Mouse (Mus musculus) cerebellum, adult (tissue): ENCODE results near the gene Rock2.
A peak's percentile ranks its signal among the peaks of the same experiment; 100 is the strongest.

Experiments
- ATAC-seq: cut with Nextera tagmentation; 2 replicates; pipeline ENCODE4 v1.9.2; 2017; ENCODE audit warnings: mild to moderate bottlenecking, moderate library complexity, mixed read lengths; ENCODE audit not compliant: insufficient number of reproducible peaks, low FRiP score, low TSS enrichment

The Rock2 gene

DNA sequence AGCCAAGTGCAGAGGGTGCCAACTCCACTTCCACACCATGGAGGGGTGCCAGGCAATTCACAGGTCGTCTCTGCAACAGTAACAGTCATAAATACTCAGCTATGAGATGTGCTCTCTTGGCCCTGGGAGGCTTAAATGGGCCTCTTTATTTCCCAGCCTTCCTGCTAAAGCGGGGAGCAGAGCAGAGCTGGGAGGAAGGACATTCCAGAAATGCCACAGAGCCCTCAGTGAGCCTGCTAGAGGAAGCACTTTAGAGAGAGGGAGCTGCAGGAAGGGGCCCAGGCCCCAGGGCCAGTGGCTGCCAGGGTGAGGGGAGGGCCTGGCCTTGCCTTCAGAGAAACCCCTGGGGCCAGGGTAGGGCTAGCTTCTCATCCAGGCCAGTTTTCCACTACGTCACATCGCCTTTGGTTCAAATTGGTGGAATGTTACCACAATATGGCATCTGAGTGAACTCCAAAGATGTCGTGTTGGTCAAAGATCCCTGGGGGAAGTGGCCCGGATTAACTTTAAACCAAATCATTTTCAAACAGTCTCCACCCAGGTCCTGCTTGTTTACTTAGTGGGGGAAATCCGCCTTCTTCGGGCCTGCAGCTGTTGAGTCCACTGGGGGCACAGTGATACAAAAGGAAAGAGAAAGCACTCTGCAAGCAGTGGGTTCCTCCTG is 24.2 kb upstream of the Rock2 start:
- ATAC-seq, result peak; percentile 24; the same call in 1 of the 2 replicates

- ATAC-seq, result no peak
Observed at GRCm38 (mm10) chr12:16872006-16872405, 22.7 kb upstream of the Rock2 start.

GRCm38 (mm10) chr12:16872926-16873464 is 21.7 kb upstream of the Rock2 start:
- no peak for ATAC-seq

GRCm38 (mm10) chr12:16873549-16873948 is 21.1 kb upstream of the Rock2 start:
- peak; percentile 89 for ATAC-seq

GRCm38 (mm10) chr12:16874086-16874485 is 20.6 kb upstream of the Rock2 start:
- ATAC-seq, result no peak

DNA sequence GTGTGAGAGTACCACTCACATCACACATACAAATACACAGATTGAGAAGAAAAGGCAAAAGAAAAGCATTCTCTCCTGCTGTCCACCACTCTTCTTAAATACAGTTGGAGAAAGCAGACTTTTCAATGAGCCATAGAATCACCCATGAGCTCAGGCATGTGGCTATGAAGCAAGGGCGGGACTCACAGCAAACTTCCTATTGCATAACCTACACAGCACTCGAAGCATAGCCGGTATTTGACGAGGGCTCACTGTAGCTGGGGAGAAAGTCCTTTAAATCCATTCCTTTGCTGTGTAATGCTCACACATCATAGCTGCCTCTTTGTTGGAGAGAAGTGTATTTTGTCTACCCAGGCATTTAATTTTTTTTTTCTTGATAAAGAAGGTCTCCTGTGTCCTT is 19.4 kb upstream of the Rock2 start:
- no peak for ATAC-seq

DNA sequence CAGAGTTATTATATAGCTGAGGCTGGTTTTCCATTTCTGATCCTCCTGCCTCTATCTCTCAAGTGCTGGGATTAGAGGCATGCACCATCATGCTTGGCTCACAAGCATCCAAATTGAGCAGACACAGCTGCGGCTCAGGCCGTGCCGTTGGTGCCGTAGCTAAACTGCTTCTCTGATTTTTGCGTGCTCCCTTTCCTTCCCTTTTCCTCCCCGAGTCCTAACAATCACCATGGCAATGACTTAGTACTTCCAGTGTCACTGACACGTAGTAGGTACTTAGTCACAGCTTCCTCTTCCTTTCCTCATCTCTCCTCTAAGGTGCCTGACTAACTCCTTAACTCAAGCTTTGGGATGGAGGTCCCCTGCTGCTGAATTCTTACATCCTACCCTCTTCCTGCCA is 19.0 kb upstream of the Rock2 start:
- ATAC-seq, result no peak

DNA sequence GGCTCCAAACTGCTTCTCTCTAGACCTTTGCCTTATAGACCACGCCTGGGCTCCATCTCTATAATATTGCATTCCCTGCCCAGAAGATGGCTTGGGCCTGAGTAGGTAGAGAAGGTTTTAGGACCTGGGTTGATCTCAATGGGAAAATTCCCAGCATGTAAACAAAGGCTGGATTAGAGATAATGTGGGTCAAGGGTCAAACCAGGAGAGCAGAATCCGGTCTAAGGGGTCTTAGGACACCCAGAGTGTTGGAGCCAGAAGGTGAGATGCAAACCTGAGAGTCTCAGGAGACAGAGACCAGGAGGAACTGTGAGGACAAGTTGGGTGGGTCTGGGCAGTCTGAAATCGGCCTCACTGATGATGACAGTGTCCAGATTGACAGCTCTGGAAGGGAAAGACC is 18.0 kb upstream of the Rock2 start:
- ATAC-seq, result no peak

DNA sequence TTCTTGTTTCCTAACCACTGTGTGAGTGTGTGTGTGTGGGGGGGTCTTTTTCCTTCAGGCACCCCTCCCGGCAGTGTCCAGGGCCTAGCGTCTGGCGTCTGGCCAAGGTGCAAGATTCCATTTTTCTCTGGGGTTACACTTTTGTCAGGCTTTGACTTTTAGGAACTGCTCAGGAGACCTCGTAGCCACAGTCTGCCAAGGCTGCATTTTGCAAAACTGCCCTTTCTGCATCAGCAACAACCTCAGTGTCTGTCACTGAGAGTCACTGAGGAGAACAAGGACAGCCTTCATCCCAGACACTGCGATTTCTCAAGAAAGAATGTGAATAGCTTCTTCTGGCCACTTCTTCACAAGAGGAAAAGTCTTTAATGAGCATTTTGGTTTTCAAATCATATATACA is 17.6 kb upstream of the Rock2 start:
- no peak for ATAC-seq

GRCm38 (mm10) chr12:16877679-16878078 is 17.0 kb upstream of the Rock2 start:
- no peak for ATAC-seq

- ATAC-seq, result no peak
Observed at GRCm38 (mm10) chr12:16879369-16879768, 15.3 kb upstream of the Rock2 start.

- no peak for ATAC-seq
Observed at GRCm38 (mm10) chr12:16880077-16880476, 14.6 kb upstream of the Rock2 start.

DNA sequence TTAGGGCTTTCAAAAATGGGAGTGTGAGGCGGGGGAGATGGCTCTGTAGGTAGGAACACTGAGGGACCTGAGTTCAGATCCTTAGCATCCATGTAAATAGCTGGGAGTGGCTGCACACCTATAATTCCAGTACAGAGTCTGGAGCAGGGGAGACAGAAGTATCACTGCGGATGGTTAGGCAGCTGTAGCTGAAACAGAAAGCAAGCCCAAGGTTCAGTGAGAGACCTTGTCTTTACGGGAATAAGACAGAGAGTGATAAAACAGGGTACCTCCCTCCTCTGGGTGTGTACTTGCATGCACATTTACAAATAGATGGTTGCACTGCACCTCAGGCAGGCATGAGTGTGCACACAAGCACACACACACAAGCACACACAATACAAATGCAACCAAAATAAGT is 12.3 kb upstream of the Rock2 start:
- no peak for ATAC-seq

DNA sequence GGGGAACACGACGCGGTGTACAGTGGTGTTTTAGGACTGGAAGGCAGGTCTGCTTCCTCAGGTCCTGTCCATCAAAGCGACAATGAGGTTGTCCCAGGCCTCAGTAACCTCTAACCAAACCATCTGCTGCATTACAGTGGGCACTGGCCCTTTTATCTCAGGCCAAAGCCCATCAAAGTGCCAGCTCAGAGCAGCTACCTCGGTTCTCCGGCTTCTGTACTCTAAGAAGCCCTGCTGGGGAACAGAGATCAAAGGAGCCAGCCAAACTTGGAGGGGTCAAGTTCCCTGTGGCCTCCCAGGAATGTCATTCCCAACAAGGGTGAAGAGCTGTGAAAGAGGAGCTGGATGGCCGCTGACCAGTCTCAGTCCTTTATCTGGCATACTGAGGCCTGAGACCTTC is 11.6 kb upstream of the Rock2 start:
- no peak for ATAC-seq

DNA sequence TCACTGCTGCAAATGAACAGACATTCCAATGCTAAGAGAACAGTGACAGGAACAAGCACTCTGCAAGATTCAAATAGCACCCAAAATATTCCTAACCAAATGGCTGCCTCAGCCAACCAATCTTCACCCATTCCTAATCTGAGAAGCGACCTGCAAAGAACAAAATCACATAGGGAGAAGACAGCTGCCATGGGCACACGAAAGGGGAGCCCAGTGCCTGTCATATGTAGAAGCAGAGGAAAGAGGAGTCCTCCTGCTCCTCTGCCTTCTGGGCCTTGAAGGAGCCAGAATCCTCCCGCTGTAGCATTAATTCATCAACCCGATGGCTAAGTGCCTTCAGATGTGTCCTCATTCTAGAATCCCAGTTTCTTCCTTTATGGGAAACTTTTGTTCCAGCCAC is 10.2 kb upstream of the Rock2 start:
- no peak for ATAC-seq

DNA sequence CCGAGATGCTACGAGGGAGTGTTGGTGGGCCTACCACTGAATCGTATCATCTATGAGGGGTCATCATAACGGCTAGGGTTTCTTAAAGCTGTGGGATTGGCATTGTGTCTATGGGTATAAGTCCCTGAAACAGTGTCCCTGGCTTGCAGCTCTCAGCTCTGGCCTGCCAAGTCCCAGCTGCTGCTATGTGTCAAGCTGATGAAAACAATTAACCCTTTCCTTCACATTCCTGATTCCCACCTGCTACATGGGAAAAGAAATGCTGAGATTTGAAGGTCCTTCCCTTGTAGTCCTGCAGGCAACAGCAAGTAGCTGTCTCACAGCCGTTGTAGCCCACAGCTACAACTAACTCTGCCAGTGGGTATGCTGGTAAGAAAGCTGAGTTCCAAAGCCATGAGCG is 8.3 kb upstream of the Rock2 start:
- no peak for ATAC-seq

DNA sequence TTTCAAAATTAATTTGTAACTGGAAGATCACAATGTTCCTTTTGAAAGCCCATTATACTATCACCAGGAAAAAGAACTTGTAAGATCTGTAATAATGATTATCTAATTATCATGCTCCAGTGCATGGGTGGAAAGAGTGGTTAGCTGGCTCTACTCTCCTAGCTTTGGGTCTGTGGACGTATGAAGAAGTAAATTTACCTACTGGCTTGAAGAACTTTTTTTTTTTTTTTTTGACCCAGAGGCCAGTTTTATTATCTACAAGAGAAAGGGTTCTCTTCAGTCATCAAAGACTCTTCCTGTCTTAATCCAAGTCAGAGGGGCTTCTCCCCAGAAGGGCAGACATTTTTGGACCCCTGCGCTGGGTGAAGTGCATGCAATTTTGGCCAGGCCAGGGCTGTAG is 1.7 kb upstream of the Rock2 start:
- no peak for ATAC-seq

- no peak; the same call in 1 of the 2 replicates for ATAC-seq
Observed at GRCm38 (mm10) chr12:16893656-16894395, 869 bp upstream of the Rock2 start.

DNA sequence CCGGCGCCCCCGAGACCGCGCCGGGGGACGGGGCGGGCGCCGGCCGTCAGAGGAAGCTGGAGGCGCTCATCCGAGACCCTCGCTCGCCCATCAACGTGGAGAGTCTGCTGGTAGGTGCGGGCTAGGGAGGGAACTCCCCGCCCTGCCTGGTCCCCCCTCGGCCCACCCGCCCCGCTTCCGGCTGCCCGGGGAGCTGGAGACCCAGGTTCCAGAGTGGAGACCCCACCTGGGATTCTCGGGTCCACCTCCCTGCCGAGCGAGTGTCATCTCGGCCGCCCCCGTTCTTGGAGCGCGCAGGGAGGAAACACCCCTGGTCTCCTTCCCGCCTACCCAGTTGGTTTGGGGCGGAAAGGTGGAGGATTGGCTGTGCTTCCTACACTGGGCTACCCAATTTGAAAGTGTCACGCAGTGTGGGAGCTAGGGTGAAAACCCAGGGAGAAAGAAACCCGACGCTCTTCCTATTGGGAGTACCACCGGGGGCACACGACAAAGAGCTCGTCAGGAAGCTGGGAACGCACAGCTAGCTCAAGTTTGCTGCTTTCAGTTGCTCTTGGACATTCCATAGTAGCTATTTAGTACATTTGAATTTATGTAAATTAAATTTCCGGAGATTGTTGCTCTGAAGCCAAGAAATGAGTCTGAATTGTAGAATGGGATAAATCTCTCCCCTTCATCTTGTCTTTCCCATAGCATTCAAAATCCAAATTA is 680 bp downstream of the Rock2 start:
- peak; percentile 23; the same call in 1 of the 2 replicates for ATAC-seq

DNA sequence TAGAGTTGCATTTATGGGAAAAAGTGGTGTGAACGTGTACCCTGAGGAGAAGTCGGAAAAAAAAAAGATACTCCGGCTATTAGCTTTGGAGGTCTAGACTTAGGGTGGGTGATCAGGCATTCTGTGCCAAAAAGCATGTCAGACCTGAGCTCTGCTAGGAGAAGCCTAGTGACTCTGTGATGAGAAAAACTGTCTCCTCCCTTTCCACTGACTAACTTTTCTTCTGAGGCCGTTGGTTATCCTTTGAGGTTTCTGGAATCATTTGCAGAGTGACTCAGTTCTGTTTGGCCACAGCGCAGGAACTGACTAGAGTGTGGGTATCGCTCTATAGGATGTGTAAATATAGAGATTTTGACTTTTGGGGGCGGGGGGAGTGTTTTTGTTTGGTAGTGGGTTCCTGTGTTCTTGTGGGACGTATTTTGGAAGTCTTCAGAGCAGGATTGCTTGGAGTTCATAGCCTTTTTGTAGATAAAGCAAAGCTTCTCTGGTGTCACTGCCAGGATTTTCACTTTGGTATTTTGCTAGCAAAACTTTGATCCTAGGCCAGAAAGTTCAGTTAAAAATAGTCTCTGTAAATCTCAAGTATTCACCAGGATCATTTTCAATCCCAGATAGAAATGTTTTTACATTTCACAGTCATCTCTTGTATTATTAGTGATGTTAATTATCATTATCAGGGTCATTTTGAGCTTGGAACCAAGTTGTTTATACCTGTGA is 1.5 kb downstream of the Rock2 start:
- no peak for ATAC-seq

- ATAC-seq, result no peak
Observed at GRCm38 (mm10) chr12:16897225-16897624, 2.5 kb downstream of the Rock2 start.
